Mouse (Mus musculus) frontal cortex, postnatal 10 days (tissue): ENCODE measurements around the gene Mgat2.
"Not testable (repeated sequence)": the region's sequence is repeated elsewhere in the genome, so short reads cannot be mapped to it uniquely, and the experiment has no call there.

Source experiments
- DNase-seq, 2 experiments: peaks; one replicate each; pipeline ENCODE4 v3.0.0; 2022; ENCODE audit warnings: low spot score in 2 of 2, mixed read lengths in 1 of 2

Gene Mgat2

GRCm38 (mm10) chr12:69183583-69184308 lies at the start of gene Mgat2, which contains the start of gene Rpl36al:
Gene Mgat2, plus strand, starts transcription at chr12:69184157.
Gene Rpl36al, minus strand, starts transcription at chr12:69184083.
- peak; percentile 96 to 99 for DNase-seq

GRCm38 (mm10) chr12:69139201-69139600 lies 44.8 kb upstream of the Mgat2 start:
- no peak for DNase-seq

- no peak for DNase-seq
Measured at GRCm38 (mm10) chr12:69139841-69140240, 44.1 kb upstream of the Mgat2 start.

DNA sequence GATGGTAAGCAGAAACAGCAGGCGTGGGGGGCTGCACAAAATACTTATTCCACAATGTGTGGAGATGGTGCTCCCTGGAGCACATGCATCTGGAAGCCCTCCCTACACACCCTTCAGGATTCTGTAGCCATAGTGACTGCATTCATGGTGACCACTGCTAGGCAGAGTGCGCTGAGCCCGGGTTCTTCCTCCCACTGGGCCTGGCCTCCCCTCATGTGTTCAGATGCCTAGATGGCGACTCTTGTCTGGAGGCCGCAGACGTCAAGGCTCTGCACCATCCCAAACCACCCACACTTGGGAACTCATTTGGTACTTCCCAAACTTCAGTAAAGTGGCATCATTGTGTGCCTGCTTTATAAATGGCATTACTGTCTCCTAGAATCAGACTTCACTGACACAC lies 40.5 kb upstream of the Mgat2 start:
- no peak for DNase-seq

GRCm38 (mm10) chr12:69147166-69147735 lies 36.7 kb upstream of the Mgat2 start:
- DNase-seq = no peak

DNA sequence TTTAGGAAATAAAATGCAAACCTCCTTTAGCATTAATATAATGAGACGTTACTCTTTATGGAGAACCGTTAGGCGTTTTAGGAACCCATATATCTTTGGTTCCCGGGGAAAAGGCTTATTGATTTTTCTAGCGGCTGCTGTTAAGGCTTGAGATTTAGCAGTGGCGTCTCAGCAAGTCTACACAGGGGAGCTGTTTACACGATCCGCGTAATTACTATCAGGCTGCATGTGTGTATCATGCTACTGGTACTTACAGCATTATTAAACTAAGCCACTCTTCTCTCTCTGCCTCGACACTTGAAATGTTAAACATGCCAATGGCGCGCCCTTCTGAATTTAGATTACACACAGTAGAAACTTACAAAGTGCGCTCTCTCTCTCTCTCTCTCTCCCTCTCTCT lies 33.9 kb upstream of the Mgat2 start:
- DNase-seq = no peak

DNA sequence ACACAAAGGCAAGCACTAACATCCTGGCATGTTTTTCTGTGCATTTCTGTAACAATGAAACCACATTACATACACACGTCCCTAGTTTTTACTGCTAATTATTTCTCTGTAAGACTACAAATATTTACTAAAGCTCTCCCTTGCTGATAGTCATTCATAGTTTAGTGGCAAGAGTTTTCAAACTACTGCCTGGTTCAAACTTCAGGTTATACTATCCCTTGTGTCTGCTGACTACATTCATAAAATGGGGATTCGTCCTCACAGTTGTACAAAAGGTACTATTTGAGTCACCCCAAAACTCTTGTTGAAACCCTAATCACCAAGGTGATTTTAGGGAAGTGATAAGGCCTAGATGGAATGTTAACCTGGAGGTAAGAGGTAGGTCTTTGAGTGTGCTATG lies 28.0 kb upstream of the Mgat2 start:
- DNase-seq = no peak

DNA sequence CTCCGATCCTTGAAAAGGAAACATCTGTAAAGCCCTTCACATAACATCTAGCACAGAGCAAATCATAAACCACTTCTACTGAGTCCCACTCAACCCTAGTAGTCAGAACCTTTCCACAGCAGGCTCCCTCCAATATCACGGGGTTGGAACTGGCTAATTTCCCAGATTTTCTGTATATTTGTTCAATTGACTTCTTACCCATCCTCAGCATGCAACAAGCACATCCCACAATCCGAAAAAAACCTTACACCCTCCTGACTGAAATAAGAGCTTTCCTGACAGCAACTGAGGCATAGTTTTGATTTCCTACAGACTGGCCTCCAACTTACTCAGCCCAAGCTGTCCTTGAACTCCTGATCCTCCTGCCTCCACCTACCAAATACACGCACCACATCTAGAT lies 27.5 kb upstream of the Mgat2 start:
- DNase-seq = no peak

- DNase-seq = no peak
Measured at GRCm38 (mm10) chr12:69157107-69157506, 26.9 kb upstream of the Mgat2 start.

DNA sequence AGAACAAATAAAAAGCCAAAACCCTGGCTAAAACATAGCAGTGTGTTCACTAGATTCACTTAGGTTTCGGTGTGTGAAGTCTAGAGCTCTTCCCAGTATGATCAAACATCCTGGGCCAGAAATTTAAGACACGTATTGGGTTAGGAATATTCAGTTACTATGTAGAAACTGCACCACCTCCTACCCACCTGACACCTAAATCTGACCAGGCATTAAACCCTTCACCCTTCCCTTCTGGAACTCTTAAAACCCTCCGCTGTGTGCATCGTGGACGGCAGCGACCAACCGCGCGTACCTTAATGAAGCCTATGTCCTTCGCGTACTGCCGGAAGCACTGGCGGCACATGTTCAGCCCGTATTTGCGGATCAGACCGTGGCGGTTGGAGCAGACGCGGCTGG lies 25.6 kb upstream of the Mgat2 start:
- DNase-seq = no peak

GRCm38 (mm10) chr12:69158765-69159577 lies 25.0 kb upstream of the Mgat2 start, which contains the start of gene Rps29:
Gene Rps29, minus strand, starts transcription at chr12:69159186.
- DNase-seq = peak; percentile 97 to 98

- DNase-seq = no peak
Measured at GRCm38 (mm10) chr12:69159578-69159940, 24.4 kb upstream of the Mgat2 start.

- not testable (repeated sequence) for DNase-seq
Measured at GRCm38 (mm10) chr12:69160677-69161076, 23.3 kb upstream of the Mgat2 start.

GRCm38 (mm10) chr12:69163586-69163985 lies 20.4 kb upstream of the Mgat2 start:
- DNase-seq = not testable (repeated sequence)

DNA sequence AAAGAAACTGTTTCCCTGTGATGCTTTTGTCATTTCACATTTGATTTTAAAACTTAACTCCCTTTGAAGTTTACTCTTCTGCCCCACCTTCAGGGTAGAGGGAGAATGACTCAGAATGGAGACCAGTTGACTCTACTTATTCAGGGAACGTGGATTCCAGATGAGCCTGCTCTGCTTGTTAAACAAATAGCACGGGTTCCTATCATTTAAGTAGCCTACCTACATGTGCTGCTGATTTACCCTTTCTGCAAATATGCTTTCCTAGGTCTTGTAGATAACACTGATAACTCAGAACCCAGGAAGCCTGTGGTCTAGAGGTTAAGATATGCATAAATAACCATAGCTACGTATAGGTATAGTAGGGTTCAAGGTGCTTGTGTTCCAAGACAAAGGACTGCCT lies 19.1 kb upstream of the Mgat2 start:
- no peak for DNase-seq

DNA sequence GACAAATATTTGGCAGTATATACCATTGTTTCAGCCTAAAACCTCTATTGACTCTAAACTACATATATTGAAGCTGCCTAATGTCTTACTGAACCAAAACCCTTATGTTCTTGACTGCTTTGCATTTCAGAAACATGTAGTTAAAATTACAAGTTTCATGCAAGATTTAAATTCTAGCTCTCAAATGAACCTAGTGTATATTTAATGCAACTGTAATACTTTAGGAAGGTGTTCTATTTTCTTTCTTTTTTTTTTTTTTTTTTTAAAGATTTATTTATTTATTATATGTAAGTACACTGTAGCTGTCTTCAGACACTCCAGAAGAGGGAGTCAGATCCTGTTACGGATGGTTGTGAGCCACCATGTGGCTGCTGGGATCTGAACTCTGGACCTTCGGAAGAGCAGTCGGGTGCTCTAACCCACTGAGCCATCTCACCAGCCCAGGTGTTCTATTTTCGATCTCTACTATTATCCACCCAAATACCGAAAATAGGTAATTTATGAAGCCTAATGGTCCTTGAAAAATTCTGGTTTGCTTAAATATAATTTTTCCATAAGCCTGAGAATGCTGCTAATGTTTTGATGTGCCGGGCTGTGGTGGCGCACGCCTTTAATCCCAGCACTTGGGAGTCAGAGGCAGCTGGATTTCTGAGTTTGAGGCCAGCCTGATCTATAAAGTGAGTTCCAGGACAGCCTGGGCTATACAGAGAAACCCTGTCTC lies 16.9 kb upstream of the Mgat2 start:
- DNase-seq = not testable (repeated sequence)

- no peak for DNase-seq
Measured at GRCm38 (mm10) chr12:69167656-69168460, 16.1 kb upstream of the Mgat2 start.

DNA sequence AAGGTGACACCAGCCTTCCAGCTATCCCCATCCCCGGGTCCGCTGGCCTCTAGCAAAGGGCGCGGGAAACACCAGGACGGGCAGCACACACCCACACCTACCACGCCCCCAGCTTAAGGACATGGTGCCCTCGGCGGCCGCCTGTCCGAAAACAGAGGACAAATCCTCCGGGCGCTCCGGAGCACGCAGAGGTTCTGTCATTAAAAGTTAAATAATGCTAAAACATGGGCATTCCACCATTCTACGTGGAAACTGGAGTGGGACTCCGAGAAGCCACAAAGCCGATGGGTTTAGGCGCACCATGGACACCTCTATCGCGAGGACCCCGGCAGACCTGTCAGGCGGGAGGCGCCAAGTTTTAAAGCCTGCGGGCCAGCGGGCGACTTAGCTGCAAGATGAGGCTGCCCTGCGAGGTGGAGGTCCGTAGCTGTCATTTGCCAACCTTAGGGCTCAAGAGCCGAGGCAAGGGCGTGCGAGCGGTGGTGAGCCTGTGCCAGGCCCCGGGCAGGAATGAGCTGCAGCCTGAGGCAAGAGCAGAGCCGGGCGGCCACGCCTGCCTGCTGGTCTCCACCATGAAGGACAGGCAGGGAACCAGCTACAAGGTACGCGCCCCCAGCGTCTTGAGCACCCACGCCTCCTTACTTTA lies 15.4 kb upstream of the Mgat2 start, which contains the start of gene Lrr1:
Gene Lrr1 (plus strand): TSS at position 354 of the 646 bp plus-strand sequence.
- peak; percentile 57 to 81 for DNase-seq

GRCm38 (mm10) chr12:69171307-69171706 lies 12.7 kb upstream of the Mgat2 start:
- DNase-seq = no peak

DNA sequence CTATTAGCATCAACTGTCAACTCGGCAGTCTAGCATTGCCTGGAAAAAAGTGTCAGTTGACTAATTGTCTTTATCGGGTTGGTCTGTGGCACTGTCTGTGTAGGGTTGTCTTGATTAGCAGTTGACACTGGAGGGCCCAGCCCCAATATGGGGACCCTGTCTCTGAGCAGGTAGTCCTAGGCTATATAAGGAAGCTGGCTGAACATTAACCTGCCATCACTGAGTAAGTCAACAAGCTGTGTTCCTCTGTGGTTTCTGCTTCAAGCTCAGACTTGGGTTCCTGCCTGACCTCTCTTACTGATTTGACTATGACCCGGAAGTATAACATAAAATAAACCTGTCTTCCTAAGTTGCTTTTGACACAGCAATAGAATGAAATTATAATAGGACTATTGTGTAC lies 8.0 kb upstream of the Mgat2 start:
- DNase-seq = no peak
